Mouse (Mus musculus) activated CD4-positive, CD25-positive, alpha-beta regulatory T cell (primary cell): ENCODE measurements around the gene Zfp52. TPM values are rescaled to one million over a fixed set of nuclear protein-coding genes. Genes with fewer than 3 reads are reported as not detected.

Experiments used
- polyA plus RNA-seq, 2 experiments: library from polyadenylated mRNA; unstranded; fragments of 100-300 nt; shearing (Covaris generic); gene quantifications; one replicate each; pipeline ENCODE4 v1.2.1; 2017

Gene Zfp52
- polyA plus RNA-seq = 10 to 100 TPM; 14.6 to 24.7 TPM

GRCm38 (mm10) chr17:21535096-21536001 lies at the start of gene Zfp52:
Gene Zfp52 (plus strand): TSS chr17:21535539.

DNA sequence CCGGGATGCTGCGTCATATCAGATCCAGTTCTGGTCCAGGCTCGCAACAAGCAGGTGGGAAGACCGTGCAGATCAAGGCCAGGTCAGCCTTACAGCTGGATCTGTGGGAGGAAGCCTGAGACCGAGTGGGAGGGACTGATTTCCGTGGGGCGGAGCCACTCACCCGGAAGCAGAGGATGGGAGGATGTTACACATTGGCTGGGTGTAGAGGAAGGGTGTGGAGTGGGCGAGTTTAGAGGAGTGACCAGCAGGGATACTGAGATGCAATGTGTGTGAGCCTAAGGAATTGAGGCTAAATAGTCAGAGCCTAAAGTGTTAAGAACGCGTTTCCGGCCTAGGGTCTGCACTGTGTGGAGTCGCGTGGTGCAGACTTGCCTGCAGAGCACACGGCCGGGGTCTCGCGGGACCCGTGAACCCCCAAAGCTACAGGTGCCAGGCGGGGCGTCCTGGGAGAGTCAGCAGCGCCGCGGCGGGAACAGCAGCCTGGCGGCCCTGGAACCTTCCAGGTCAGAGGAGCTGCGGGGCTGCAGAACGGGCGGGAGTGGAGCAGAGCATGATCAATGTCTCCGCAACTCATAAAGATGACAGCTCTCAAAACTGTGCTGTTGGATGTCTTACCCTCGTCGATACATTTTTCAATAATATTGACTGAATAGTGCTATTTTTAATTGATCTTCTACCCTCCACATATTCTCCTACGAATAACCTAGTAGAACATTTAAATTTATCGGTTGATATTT lies 46.4 kb upstream of the Zfp52 start, which contains the start of gene Zfp53:
Gene Zfp53, plus strand, starts transcription at position 239 of the 740 bp plus-strand sequence.

GRCm38 (mm10) chr17:21566728-21567349 lies 31.5 kb downstream of the Zfp52 start, which contains the start of gene Zfp948:
Gene Zfp948 (plus strand): TSS chr17:21567008.

Other genes starting within 250 kb of the Zfp52 start
- gene Vmn1r237, start 223.7 kb upstream of the Zfp52 start, polyA plus RNA-seq = not detected
- 10 to 100 TPM; 12.1 to 22.2 TPM for gene Zfp677, start 151.8 kb upstream of the Zfp52 start, polyA plus RNA-seq
- gene Zfp54, start 112.3 kb upstream of the Zfp52 start, polyA plus RNA-seq = 10 to 100 TPM in 1 of 2 experiments, 1 to 10 TPM in 1; 8.1 to 12.3 TPM
- 10 to 100 TPM; 31.9 to 34.3 TPM for gene Zfp51, start 85.2 kb upstream of the Zfp52 start, polyA plus RNA-seq
- gene Zfp53, start 46.5 kb upstream of the Zfp52 start, polyA plus RNA-seq = 10 to 100 TPM; 61.3 to 66.0 TPM
- gene Zfp948, start 31.5 kb downstream of the Zfp52 start, polyA plus RNA-seq = 1 to 10 TPM; 2.8 to 5.3 TPM
- gene Zfp983, start 115.1 kb downstream of the Zfp52 start, polyA plus RNA-seq = 10 to 100 TPM in 1 of 2 experiments, 1 to 10 TPM in 1; 5.0 to 11.2 TPM
- gene Gm10226, start 156.3 kb downstream of the Zfp52 start, polyA plus RNA-seq = 10 to 100 TPM; 10.7 to 13.6 TPM
- 1 to 10 TPM; 2.8 to 6.4 TPM for gene Zfp760, start 172.2 kb downstream of the Zfp52 start, polyA plus RNA-seq
- gene Zfp229, start 195.3 kb downstream of the Zfp52 start, polyA plus RNA-seq = under 1 TPM in 1 of 2 experiments, not detected in 1; 0.31 TPM